Mouse (Mus musculus) hindbrain, embryonic 10.5 days (tissue): Measurements from ENCODE around the gene Bbs1. TPM values are rescaled to one million over a fixed set of nuclear protein-coding genes. Genes with fewer than 3 reads are reported as not detected.
"Not testable (repeated sequence)": the region's sequence is repeated elsewhere in the genome, so short reads cannot be mapped to it uniquely, and the experiment has no call there.

Experiments
- DNase-seq: peaks from one replicate; pipeline ENCODE4 v3.0.0-alpha.2; 2017; ENCODE audit warnings: low spot score
- H3K27ac ChIP-seq: fragments of 300-500 bp; sonication (generic); 2 replicates; pipeline ENCODE4 v1.5.1; 2016; ENCODE audit warnings: mild to moderate bottlenecking, moderate library complexity
- H3K27me3 ChIP-seq: fragments of 300-500 bp; sonication (generic); 2 replicates; pipeline ENCODE4 v1.6.1; 2016; ENCODE audit warnings: mild to moderate bottlenecking; ENCODE audit not compliant: poor library complexity, insufficient read depth, severe bottlenecking
- H3K36me3 ChIP-seq: fragments of 300-500 bp; sonication (generic); 2 replicates; pipeline ENCODE4 v1.6.1; 2016; ENCODE audit warnings: mild to moderate bottlenecking, moderate library complexity
- H3K4me1 ChIP-seq: fragments of 300-500 bp; sonication (generic); replicated peaks from 2 replicates; pipeline ENCODE4 v1.6.1; 2016; ENCODE audit warnings: mild to moderate bottlenecking
- H3K4me3 ChIP-seq: fragments of 300-500 bp; sonication (generic); 2 replicates; pipeline ENCODE4 v1.5.1; 2016; ENCODE audit warnings: mild to moderate bottlenecking, moderate library complexity
- H3K9me3 ChIP-seq: fragments of 300-500 bp; sonication (generic); 2 replicates; pipeline ENCODE4 v1.6.1; 2016; ENCODE audit warnings: mild to moderate bottlenecking, moderate library complexity
- WGBS: fragments of 180-500 bp; shearing (Covaris S2); methylation state at CpG from one replicate; pipeline ENCODE4 v1.1.7; 2016; 5-methylcytosine and 5-hydroxymethylcytosine counted together
- polyA plus RNA-seq: library from polyadenylated mRNA; unstranded; fragments of >200 nt; fragmentation: Nextera tagmentation; extraction: Ambion mirVana; gene quantifications from 2 replicates; pipeline ENCODE4 v1.2.1, GENCODE M21; 2016

Gene Bbs1
- polyA plus RNA-seq, result 7.9 and 8.3 TPM in 2 replicates

GRCm38 (mm10) chr19:4905979-4906794 is at the start of gene Bbs1:
Bbs1 (minus strand) TSS chr19:4906628.
- 9% methylated on average over 31 of the region's 31 CpGs for WGBS
- peak within 1 kb of the TSS; percentile 85 for H3K27ac ChIP-seq
- no peaks in the 10 kb centered on the region for H3K9me3 ChIP-seq
- H3K36me3 ChIP-seq, result peaks cover 62% of the 10 kb centered on the region
- peak within 1 kb of the TSS; percentile 69 for H3K4me3 ChIP-seq
- DNase-seq, result peak; percentile 85
- H3K27me3 ChIP-seq, result no peaks in the 10 kb centered on the region
- peaks cover 10% of the 10 kb centered on the region for H3K4me1 ChIP-seq

- H3K36me3 ChIP-seq, H3K4me3 ChIP-seq, DNase-seq, H3K27me3 ChIP-seq, H3K9me3 ChIP-seq, H3K27ac ChIP-seq, H3K4me1 ChIP-seq: not testable (repeated sequence)
- 88% methylated on average over 9 of the region's 9 CpGs for WGBS
Observed at GRCm38 (mm10) chr19:4948641-4949040, 42.2 kb upstream of the Bbs1 start.

GRCm38 (mm10) chr19:4945540-4945939 is 39.1 kb upstream of the Bbs1 start:
- H3K4me1 ChIP-seq, result peaks cover 18% of the 10 kb centered on the region
- 48% methylated on average over 6 of the region's 6 CpGs for WGBS
- peaks cover 27% of the 10 kb centered on the region for H3K27me3 ChIP-seq
- no peak overlapping the region for H3K4me3 ChIP-seq
- DNase-seq, result no peak
- H3K36me3 ChIP-seq, result no peaks in the 10 kb centered on the region
- no peak overlapping the region for H3K27ac ChIP-seq
- no peaks in the 10 kb centered on the region for H3K9me3 ChIP-seq

DNA sequence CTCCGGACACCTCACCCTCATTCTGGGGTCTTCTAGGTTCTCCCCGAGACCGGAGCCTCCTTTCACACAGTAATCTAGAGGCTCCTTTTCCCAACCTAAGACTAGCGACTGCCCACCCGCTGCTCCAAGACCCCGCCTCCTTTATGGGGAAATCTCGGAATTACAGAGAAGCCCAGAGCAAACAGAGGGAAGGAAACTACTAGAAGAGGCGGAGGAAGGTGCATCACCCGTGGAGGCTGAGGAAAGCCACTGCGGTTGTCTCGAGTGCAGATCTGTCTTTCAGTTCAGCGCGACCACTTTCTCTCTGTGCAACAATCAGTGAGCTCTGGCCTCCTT is 36.8 kb upstream of the Bbs1 start:
- Histone ChIP-seq H3K9me3 (no peaks in the 10 kb centered on the region), H3K27ac (peak overlapping the region; percentile 82), H3K4me3 (peak overlapping the region; percentile 80), H3K27me3 (peaks cover 31% of the 10 kb centered on the region), H3K4me1 (peaks cover 18% of the 10 kb centered on the region), H3K36me3 (no peaks in the 10 kb centered on the region)
- 10% methylated on average over 13 of the region's 13 CpGs for WGBS
- DNase-seq, result no peak

- DNase-seq, result peak; percentile 86
- peak within 1 kb of the TSS; percentile 82 for H3K27ac ChIP-seq
- H3K4me1 ChIP-seq, result peaks cover 17% of the 10 kb centered on the region
- peaks cover 31% of the 10 kb centered on the region for H3K27me3 ChIP-seq
- H3K9me3 ChIP-seq, result no peaks in the 10 kb centered on the region
- H3K4me3 ChIP-seq, result peak within 1 kb of the TSS; percentile 80
- under 1% methylated on average over 55 of the region's 55 CpGs for WGBS
- no peaks in the 10 kb centered on the region for H3K36me3 ChIP-seq
Observed at GRCm38 (mm10) chr19:4942551-4943252, 36.3 kb upstream of the Bbs1 start, which contains the start of gene Peli3. Peli3 (minus strand) TSS chr19:4943127.

DNA sequence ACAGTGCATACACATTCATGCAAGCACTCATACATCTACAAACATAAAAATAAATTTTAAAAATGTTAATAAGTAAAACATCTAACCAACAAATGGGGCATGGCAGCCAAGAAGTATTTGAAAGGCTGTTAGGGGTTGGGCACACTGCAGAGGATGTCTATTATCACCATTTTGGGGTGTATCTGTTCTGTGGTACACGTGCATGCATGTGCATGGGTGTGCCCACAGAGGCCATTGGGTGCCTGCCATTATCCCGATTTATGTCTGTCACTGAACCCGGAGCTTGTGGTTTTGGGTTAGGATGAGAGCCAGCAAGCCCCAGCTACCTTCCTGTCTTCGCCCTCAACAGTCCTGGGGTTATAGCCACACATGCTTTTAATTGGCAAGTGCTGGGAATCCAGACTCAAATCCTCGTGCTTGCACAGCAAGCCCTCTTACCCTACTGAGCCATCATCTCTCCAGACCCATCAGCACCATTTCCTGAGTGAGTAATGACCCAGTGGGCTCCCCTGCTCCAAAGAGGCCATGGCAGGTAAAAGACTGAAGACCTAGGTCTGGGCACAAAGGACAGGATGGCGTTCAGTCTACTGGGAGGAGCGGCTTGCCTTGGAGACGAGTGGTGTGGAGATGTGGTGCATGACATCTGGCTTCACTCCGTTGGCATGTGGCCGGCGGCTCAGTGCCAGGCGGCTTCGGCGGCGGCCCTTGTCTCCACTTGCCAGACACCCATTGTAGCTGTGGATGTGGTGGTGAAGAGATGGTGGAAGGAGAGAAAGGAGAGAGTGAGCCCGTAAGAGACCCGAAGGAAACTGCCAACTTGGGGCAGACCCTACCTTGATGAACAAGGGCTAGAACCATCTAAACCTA is 31.2 kb upstream of the Bbs1 start:
- H3K27ac ChIP-seq, result no peak overlapping the region
- H3K36me3 ChIP-seq, result no peaks in the 10 kb centered on the region
- peaks cover 22% of the 10 kb centered on the region for H3K27me3 ChIP-seq
- H3K4me1 ChIP-seq, result peaks cover 6% of the 10 kb centered on the region
- no peak for DNase-seq
- no peaks in the 10 kb centered on the region for H3K9me3 ChIP-seq
- no peak overlapping the region for H3K4me3 ChIP-seq
- WGBS, result 90% methylated on average over 17 of the region's 17 CpGs

DNA sequence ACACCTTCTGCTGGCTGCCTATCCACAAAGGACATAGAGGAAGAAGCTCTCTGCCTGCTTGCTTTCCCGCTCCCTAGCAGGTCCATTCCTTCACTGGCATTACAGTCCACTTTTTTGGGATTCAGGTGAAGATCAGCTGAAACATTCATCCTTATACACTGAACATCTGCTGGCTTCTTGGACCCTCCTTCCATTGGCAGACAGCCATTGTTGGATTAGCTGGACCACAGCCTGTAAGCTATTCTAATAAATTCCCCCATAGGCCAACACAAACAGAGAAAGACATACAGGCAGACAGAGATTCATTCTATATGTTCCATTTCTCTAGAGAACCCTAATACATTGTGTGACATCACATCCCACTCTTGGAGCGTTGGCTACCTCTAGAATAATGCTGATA is 30.5 kb upstream of the Bbs1 start:
- 82% methylated on average over 2 of the region's 2 CpGs for WGBS
- Histone ChIP-seq H3K4me3 (no peak overlapping the region), H3K36me3 (no peaks in the 10 kb centered on the region), H3K4me1 (no peaks in the 10 kb centered on the region), H3K27me3 (peaks cover 15% of the 10 kb centered on the region), H3K27ac (no peak overlapping the region), H3K9me3 (no peaks in the 10 kb centered on the region)
- no peak for DNase-seq

- Histone ChIP-seq H3K9me3 (no peaks in the 10 kb centered on the region), H3K36me3 (peaks cover 30% of the 10 kb centered on the region), H3K4me1 (peaks cover 25% of the 10 kb centered on the region), H3K27ac (peak overlapping the region; percentile 93), H3K27me3 (no peaks in the 10 kb centered on the region), H3K4me3 (peak overlapping the region; percentile 65)
- peak; percentile 16 for DNase-seq
- 58% methylated on average over 5 of the region's 5 CpGs for WGBS
Observed at GRCm38 (mm10) chr19:4928781-4929180, 22.4 kb upstream of the Bbs1 start.

DNA sequence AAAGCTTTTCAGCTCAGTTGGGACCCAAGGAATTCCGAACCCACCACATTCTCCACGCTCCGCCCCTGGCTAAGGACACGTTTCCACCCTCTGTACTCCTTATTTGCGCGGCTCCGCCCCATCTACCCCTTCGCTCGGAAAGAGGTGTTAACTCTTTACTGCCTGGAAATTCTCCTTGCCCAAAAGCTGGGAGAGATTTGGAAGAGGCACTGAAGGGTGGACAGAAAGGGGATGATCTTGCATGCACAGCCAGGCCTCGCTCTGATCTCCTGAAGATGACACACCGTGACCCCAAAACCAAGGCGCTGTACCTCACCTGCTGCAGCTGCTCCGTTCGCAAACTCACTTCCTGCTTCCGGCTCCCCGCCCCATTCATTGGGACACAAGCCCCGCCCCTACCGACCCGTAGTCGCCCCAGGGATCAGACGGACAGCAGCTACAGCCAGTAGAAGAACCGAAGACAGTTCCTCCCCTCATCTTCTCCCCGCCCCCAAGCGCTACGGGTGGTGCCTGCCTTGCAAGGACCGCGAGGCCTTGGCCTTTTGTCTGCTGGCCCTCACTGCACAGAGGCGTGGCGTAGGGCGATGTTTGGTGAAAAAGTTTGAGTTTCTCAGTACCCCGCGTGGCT is 21.6 kb upstream of the Bbs1 start, which contains the start of gene Dpp3:
Gene Dpp3, minus strand, starts transcription at position 384 of the 628 bp plus-strand sequence.
- no peaks in the 10 kb centered on the region for H3K9me3 ChIP-seq
- H3K4me1 ChIP-seq, result peaks cover 25% of the 10 kb centered on the region
- peak; percentile 100 for DNase-seq
- H3K4me3 ChIP-seq, result peak within 1 kb of the TSS; percentile 65
- H3K27me3 ChIP-seq, result no peaks in the 10 kb centered on the region
- WGBS, result under 1% methylated on average over 32 of the region's 32 CpGs
- peak within 1 kb of the TSS; percentile 93 for H3K27ac ChIP-seq
- H3K36me3 ChIP-seq, result peaks cover 38% of the 10 kb centered on the region

GRCm38 (mm10) chr19:4925121-4925860 is 18.9 kb upstream of the Bbs1 start:
- no peak for DNase-seq
- H3K4me3 ChIP-seq, result no peak overlapping the region
- H3K27ac ChIP-seq, result no peak overlapping the region
- WGBS, result 97% methylated on average over 11 of the region's 11 CpGs
- H3K4me1 ChIP-seq, result peaks cover 25% of the 10 kb centered on the region
- peaks cover 65% of the 10 kb centered on the region for H3K36me3 ChIP-seq
- no peaks in the 10 kb centered on the region for H3K9me3 ChIP-seq
- H3K27me3 ChIP-seq, result no peaks in the 10 kb centered on the region

GRCm38 (mm10) chr19:4919652-4920051 is 13.2 kb upstream of the Bbs1 start:
- Histone ChIP-seq H3K4me3 (no peak overlapping the region), H3K9me3 (no peaks in the 10 kb centered on the region), H3K27me3 (no peaks in the 10 kb centered on the region), H3K36me3 (peaks cover 100% of the 10 kb centered on the region), H3K27ac (no peak overlapping the region), H3K4me1 (no peaks in the 10 kb centered on the region; the same call in 1 of the 2 replicates)
- 90% methylated on average over 6 of the region's 6 CpGs for WGBS
- no peak for DNase-seq
